Mouse (Mus musculus) A20 (cell line): ENCODE results near the gene Stn1.

Experiments
- DNase-seq: peaks from one replicate; pipeline ENCODE4 v3.0.0-alpha.2; 2011; ENCODE audit warnings: low read depth, low spot score

Gene Stn1

GRCm38 (mm10) chr19:47453352-47453751 is 84.0 kb downstream of the Stn1 start:
- DNase-seq = no peak

DNA sequence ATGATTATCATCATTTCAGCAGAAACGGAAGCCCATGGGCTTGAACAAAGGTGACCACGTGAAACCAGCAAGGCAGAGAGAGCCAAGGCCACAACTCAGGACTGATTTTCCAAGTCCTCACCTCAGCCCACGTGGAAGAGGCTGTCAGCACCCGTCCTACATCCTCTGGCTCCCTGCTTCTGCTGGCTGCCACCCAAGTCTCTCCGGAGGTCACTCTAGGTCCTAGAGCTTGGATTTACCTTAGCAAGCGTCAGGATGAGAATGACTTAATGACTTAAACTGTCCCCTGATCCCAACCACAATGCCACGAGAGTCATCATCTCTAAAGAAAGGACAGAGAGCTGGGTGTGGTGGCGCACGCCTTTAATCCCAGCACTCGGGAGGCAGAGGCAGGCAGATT is 84.6 kb downstream of the Stn1 start:
- DNase-seq = no peak

DNA sequence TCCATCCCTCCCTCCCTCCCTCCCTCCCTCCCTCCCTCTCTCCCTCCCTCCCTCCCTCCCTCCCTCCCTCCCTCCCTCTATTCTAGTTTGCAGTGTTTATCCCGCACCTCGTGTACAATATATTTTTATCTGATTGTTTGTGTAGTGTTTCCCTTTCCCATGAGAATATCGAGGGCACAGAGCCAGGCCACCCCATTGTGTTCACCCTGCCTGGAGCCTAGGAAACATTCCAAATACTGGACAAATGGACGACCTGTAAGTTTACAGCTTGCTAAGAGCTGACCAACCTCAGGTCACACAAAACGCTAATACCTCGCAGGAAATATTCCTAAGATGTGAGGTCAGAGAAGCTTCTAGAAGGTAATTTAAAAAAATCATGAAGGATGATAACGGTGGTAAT is 85.1 kb downstream of the Stn1 start:
- no peak for DNase-seq

GRCm38 (mm10) chr19:47451476-47452113 is 85.7 kb downstream of the Stn1 start:
- peak; percentile 39 for DNase-seq
